Mouse (Mus musculus) R1 (cell line): ENCODE data around the gene Rfxap.

Experiments
- DNase-seq: peaks from one replicate; pipeline ENCODE4 v3.0.0-alpha.2; 2018; ENCODE audit warnings: low read depth, low spot score

The Rfxap gene

DNA sequence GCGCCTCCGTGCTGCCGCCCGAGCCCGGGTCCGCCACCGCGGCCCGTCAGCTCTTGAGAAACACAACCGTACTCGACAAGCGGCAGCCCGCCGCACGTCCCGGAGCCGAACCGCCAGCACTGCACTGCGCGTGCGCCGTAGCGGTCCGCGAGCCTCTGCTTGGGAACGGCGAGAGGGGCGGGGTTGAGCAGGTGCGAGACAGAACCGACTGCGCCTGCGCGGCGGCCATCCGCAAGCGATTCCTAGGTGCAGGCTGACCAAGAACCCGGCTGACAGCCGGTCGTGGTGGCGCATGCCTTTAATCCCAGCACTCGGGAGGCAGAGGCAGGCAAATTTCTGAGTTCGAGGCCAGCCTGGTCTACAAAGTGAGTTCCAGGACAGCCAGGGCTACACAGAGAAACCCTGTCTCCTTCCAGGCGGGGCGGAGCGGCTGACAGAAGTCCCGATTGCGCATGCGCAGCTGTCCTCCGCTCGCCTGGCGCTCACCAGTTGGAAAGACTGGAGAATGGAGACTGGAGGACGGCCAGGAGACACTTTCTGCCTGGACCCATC, at the start of gene Rfxap:
TSS of gene Rfxap (minus strand) at position 126 of the 552 bp plus-strand sequence.
- peak; percentile 90 for DNase-seq

DNA sequence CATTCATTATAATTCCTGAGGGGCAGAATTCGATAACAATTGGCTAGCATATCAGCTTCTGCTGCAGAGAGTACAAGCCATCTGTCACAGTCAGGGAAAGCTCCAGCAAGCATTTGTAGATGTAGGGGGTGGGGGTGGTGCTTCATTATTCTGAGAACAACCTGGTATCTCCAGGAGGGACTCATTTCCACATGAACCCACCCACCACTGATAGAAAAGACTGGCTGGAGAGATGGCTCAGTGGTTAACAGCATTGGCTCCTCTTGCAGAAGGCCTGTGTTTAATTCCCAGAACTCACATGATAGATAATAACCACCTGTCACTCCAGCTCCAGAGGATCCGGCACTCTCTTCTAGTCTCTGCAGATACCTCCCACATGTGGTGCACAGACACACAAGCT, 27.8 kb upstream of the Rfxap start:
- DNase-seq: no peak

DNA sequence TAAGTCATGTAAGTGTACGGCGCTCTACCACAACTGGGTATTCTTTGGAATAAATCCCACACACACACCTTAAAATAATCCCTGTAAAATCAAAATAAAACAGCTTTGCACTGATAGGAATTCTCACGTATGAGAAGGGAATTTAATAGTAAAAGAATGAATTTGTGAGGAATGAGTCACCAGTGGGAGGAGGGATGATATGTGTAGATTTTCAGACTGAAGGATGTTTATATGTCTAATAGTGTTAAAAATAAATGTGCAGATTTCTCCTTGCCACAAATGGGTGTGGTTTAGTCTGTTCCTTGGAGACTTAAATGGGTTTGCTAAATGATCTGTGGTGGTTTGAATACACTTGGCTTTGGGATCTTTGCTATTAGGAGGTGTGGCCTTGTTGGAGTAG, 24.9 kb upstream of the Rfxap start:
- DNase-seq: no peak

GRCm38 (mm10) chr3:54822526-54822925, 14.9 kb upstream of the Rfxap start:
- DNase-seq: no peak

GRCm38 (mm10) chr3:54815292-54815691, 7.7 kb upstream of the Rfxap start:
- peak; percentile 81 for DNase-seq

DNA sequence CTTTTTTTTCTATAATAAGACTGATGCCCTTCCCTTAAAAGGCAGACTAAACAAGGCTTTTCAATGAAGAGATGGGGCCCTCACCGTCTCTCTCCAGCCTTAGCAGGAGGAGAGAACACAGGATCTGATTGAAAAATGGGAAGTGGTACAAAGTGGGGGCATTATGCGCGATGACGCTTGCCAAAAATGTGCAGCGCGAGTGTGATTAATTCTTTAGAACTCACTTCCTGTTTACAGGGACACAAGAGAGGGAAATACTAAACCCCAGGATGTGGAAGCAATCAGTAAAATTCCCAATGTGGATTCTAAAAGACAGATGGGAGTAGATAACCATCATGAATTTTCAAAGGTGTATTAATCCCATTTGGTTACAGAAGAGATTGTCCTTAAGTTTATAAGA, 7.0 kb upstream of the Rfxap start:
- DNase-seq: no peak

- DNase-seq: no peak
These were observed 5.9 kb upstream of the Rfxap start for GRCm38 (mm10) chr3:54813418-54813988.

GRCm38 (mm10) chr3:54811616-54812015, 4.0 kb upstream of the Rfxap start:
- DNase-seq: no peak

DNA sequence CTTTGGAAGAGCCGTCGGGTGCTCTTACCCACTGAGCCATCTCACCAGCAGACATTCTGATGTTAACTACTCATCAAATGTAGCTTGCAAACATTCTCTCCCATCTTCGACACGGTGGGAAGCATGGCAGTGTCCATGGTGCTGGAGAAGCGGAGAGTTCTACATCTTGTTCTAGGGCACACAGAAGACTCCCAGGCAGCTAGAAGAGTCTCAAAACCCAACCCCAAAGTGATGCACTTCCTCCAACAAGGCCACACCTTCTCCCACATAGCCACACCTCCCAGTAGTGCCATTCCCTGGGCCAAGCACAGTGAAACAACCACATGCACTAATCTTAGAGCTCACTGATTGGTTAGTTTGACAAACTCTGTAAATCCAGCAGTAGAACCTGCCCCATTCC, 1.5 kb upstream of the Rfxap start:
- peak; percentile 83 for DNase-seq

- peak; percentile 51 for DNase-seq
These were observed 430 bp downstream of the Rfxap start for GRCm38 (mm10) chr3:54807061-54807661.

- no peak for DNase-seq
These were observed 3.9 kb downstream of the Rfxap start for GRCm38 (mm10) chr3:54803713-54804112.

GRCm38 (mm10) chr3:54797211-54797610, 10.4 kb downstream of the Rfxap start:
- peak; percentile 85 for DNase-seq

DNA sequence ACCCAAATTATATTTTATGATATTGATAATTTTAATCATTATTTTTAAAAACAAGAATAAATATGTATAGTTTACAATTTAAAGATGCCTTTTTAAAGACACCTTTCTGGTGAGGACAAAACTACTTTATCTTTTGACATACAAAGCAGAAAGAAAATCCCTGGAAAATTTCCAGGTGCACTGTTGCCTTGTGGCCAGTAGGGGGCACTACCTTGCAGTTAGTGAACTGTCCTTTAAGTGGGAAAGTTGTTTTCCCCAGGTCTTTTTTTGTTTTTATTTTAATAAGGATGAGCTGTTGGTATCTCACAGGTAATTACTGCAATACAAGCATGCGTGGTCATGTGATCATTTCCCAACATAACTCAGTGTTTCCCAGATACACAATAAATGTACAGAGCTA, 11.8 kb downstream of the Rfxap start:
- peak; percentile 45 for DNase-seq

DNA sequence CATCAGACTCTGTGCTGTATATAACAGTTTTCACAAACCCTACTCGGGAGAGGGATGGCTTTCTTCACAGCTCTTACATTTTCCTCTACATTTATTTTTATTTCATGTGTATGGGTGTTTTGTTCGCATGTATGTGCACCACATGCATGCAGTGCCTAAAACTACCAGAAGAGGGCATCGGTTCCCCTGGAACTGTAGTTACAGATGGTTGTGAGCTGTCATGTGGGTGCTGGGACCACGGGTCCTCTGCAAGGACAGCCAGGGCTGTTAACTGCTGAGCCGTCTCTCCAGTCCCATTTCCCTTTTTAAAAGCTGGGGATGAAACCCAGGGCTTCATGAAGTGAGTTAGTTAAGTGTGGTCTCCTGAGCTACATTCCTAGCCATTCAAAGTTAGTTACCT, 12.2 kb downstream of the Rfxap start:
- peak; percentile 64 for DNase-seq

GRCm38 (mm10) chr3:54793762-54794161, 13.8 kb downstream of the Rfxap start:
- DNase-seq: peak; percentile 60

DNA sequence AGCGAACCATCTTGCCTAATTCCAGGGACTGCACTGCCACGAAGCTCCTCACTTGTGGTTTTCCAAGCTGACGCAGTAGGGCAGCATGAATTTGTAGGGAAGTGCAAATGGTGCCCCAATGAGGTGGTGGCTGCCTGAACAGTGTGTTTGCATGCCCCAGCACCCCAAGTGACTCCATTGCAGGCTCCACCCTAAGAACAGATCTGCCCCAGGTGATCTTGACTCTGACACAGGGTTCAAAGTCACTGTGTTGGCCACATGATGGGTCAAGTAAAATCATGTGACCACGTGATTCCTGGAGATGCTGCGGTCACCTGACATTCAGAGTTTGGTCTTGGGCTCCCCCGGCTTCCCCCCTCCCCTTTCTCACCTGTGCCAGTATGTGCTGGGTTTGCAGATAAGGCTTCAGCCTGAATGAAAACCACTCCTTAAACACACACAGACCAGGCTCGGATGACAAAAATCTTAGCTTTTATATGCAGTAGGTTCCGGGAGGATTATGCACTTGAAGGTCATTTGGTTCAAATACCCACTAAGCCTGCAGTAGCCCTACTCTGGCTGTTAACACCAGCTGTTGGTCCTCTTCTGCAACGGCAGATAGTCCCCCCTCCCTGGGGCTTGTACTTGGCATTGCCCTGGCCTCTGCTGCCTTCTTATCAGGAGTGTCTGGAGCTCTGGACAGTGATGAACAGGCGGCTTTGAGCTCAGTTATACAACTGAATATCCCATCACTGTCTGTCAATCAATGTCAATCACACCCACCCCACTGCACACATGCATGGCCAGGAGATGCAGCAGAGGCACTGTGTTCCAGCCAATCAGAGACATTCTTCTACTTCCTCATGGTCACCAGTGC, 15.5 kb downstream of the Rfxap start:
- DNase-seq: no peak

- no peak for DNase-seq
These were observed 17.0 kb downstream of the Rfxap start for GRCm38 (mm10) chr3:54790601-54791000.

- no peak for DNase-seq
These were observed 31.5 kb downstream of the Rfxap start for GRCm38 (mm10) chr3:54775989-54776631.

DNA sequence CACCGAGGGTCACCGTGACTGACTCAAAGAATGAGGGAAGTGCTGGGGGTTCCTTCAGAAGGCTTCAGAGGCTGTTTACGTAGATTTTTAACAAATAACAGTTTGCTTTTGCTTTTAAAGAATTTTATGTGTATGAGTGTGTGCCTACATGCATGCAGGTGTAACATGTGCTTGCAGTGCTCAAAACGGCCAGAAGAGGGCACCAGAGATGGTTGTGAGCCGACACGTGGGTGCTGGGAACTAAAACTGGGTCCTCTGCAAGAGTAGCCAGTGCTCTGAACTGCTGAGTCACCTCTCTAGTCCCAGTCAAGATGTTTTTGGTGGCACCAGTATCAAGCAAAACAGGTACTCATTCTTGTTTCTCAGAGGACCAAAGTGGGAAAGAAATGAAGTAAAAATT, 34.0 kb downstream of the Rfxap start:
- peak; percentile 80 for DNase-seq

- no peak for DNase-seq
These were observed 38.0 kb downstream of the Rfxap start for GRCm38 (mm10) chr3:54769349-54770275.

DNA sequence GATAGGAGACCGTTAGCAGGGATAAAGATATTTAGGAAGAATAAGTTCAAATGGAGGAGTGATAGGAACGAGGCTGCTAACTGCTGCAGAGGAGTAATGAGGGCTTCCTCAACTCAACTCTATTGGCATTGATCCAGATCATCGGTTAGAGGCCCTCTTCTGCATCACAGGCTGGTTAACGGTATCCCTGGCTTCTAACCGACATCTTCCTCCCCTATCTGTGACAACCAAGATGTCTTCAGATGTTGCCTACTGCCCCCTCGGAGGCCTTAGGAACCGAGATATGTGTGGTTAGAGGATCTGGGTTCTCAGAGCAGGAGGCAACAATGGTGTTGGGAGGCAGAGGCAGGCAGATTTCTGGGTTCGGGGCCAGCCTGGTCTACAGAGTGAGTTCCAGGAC, 39.0 kb downstream of the Rfxap start:
- no peak for DNase-seq
